ENCODE assay signal across 8 mouse cellular contexts in genomic region chr7:75847489-75847888, GRCm38 (mm10). TPM values are rescaled to one million over a fixed set of nuclear protein-coding genes. Genes with fewer than 3 reads are reported as not detected.
DNase-seq lines count a peak whose midpoint lies in the region; ATAC-seq and TF ChIP-seq lines count a peak whose summit lies in the region.

No protein-coding gene starts in this region.

- H3K9ac ChIP-seq in heart, adult 2 months (ENCODE audit: low read depth, low read length): no peak overlapping the region; the same call in 1 of the 2 replicates
- H3K9ac ChIP-seq in CH12.LX (ENCODE audit: insufficient read depth, low read depth): peak overlapping the region; percentile 85
- peak overlapping the region; percentile 77 for H3K9ac ChIP-seq in forebrain, postnatal 0 days
- peak overlapping the region; percentile 58 for H3K9ac ChIP-seq in liver, postnatal 0 days (replicated peaks)

- in situ Hi-C loops in CH12.LX (cut with MboI; ENCODE audit: low pct_ligation_motif_present, low pct_unique_long_range_greater_than_20kb, low sequenced_read_pairs): no loop called here

- TF ChIP-seq POLR2A in heart, adult 2 months (IDR thresholded peaks at IDR 0.05; ENCODE audit: insufficient read depth, low read depth, low read length): no peak
- no peak for TF ChIP-seq POLR2A in CH12.LX (IDR thresholded peaks at IDR 0.05; ENCODE audit: low read depth, low read length)

- no peak for TF ChIP-seq CTCF in heart, adult 2 months (IDR thresholded peaks at IDR 0.05)
- no peak for TF ChIP-seq CTCF in CH12.LX (conservative IDR thresholded peaks at IDR 0.05 in 1 of 2, IDR thresholded peaks at IDR 0.05 in 1 of 2; ENCODE audit: low read depth in 2 of 2, low read length in 2 of 2)
- TF ChIP-seq CTCF in forebrain, postnatal 0 days (IDR thresholded peaks at IDR 0.05; ENCODE audit: low read depth): no peak
- no peak for TF ChIP-seq CTCF in liver, postnatal 0 days (IDR thresholded peaks at IDR 0.05; ENCODE audit: low read depth)

- no peak for TF ChIP-seq RAD21 in CH12.LX (IDR thresholded peaks at IDR 0.05; ENCODE audit: low read depth, low read length)

- no peak for ATAC-seq in forebrain, postnatal 0 days
- no peak for ATAC-seq in liver, postnatal 0 days

- intact Hi-C loops in heart, adult 2 months (cut with DNase I): loop anchor here (2.0 to 10.0 kb wide), 2 partner anchors 17 to 273 kb away; no protein-coding TSS in a partner anchor
- intact Hi-C loops in heart, postnatal 25 days (cut with DNase I): no loop called here

- H3K4me2 ChIP-seq in CH12.LX (ENCODE audit: insufficient read depth, low read depth, poor library complexity, severe bottlenecking): peak overlapping the region; percentile 82
- peak overlapping the region; percentile 87 for H3K4me2 ChIP-seq in forebrain, postnatal 0 days (ENCODE audit: low read depth)
- peak overlapping the region; percentile 78 for H3K4me2 ChIP-seq in liver, postnatal 0 days (ENCODE audit: low read depth, low read length)

- peak overlapping the region; percentile 43 for H3K4me3 ChIP-seq in heart, adult 2 months
- H3K4me3 ChIP-seq in CH12.LX (replicated peaks in 1 of 3; ENCODE audit: low read depth in 2 of 3, low read length in 2 of 3, poor library complexity in 1 of 3): peak overlapping the region in 2 of 3 experiments; percentile 66 to 93
- H3K4me3 ChIP-seq in forebrain, postnatal 0 days (ENCODE audit: low read depth, low read length): peak overlapping the region; percentile 84
- peak overlapping the region; percentile 92 for H3K4me3 ChIP-seq in liver, postnatal 0 days (ENCODE audit: low read depth, low read length)

- H3K4me1 ChIP-seq in heart, adult 2 months (ENCODE audit: control insufficient read depth, insufficient read depth, low read length): peaks cover 4% of the 10 kb centered on the region
- H3K4me1 ChIP-seq in CH12.LX (ENCODE audit: control insufficient read depth in 1 of 2, insufficient read depth in 2 of 2): peaks cover 0 to 16% of the 10 kb centered on the region in 2 experiments; a peak in 2 of 4 replicates
- peaks cover 18% of the 10 kb centered on the region for H3K4me1 ChIP-seq in forebrain, postnatal 0 days (ENCODE audit: insufficient read depth)
- peaks cover 24% of the 10 kb centered on the region for H3K4me1 ChIP-seq in liver, postnatal 0 days (ENCODE audit: insufficient read depth)

- no peaks in the 10 kb centered on the region for H3K79me2 ChIP-seq in heart, adult 2 months (replicated peaks; ENCODE audit: control insufficient read depth, insufficient read depth, low read length)
- H3K79me2 ChIP-seq in CH12.LX (replicated peaks; ENCODE audit: control insufficient read depth, extremely low read depth, insufficient read depth, poor library complexity, severe bottlenecking): peaks cover 11% of the 10 kb centered on the region; the same call in 1 of the 2 replicates

- no peaks in the 10 kb centered on the region for H3K27me3 ChIP-seq in heart, adult 2 months (ENCODE audit: control insufficient read depth, insufficient read depth, low read length)
- no peaks in the 10 kb centered on the region for H3K27me3 ChIP-seq in CH12.LX (replicated peaks)
- H3K27me3 ChIP-seq in forebrain, postnatal 0 days (ENCODE audit: insufficient read depth, low read length): no peaks in the 10 kb centered on the region
- no peaks in the 10 kb centered on the region for H3K27me3 ChIP-seq in liver, postnatal 0 days (ENCODE audit: insufficient read depth, low read length)

- H3K36me3 ChIP-seq in heart, adult 2 months (ENCODE audit: control insufficient read depth, insufficient read depth, low read length): no peaks in the 10 kb centered on the region
- H3K36me3 ChIP-seq in CH12.LX (replicated peaks in 1 of 2; ENCODE audit: control insufficient read depth in 1 of 2, insufficient read depth in 1 of 2, low read length in 1 of 2): peaks cover 6 to 16% of the 10 kb centered on the region in 2 experiments
- H3K36me3 ChIP-seq in forebrain, postnatal 0 days (ENCODE audit: insufficient read depth): no peaks in the 10 kb centered on the region
- H3K36me3 ChIP-seq in liver, postnatal 0 days (replicated peaks; ENCODE audit: insufficient read depth, low read length): no peaks in the 10 kb centered on the region

- DNase-seq in heart, adult 2 months: no peak
- DNase-seq in heart, postnatal 25 days (ENCODE audit: low spot score): no peak
- DNase-seq in CH12.LX (ENCODE audit: extremely low read depth): no peak
- DNase-seq in forebrain, postnatal 0 days: no peak
- DNase-seq in liver, postnatal 0 days: no peak
- no peak for DNase-seq in layer of hippocampus, postnatal 25 days (ENCODE audit: extremely low spot score in 1 of 2, low spot score in 1 of 2)
- DNase-seq in right cerebral cortex, adult 2 months (ENCODE audit: low spot score in 2 of 2): no peak
- no peak for DNase-seq in retina, embryonic 14.5 days (ENCODE audit: low spot score)

- peak overlapping the region; percentile 66 for H3K27ac ChIP-seq in heart, adult 2 months
- no peak overlapping the region for H3K27ac ChIP-seq in CH12.LX (ENCODE audit: insufficient read depth, low read depth)
- 0 out of 2 replicates have a peak overlapping the region, but pooled peaks have one; percentile 4 for H3K27ac ChIP-seq in forebrain, postnatal 0 days (ENCODE audit: low read depth, low read length)
- peak overlapping the region; percentile 60; the same call in 1 of the 2 replicates for H3K27ac ChIP-seq in liver, postnatal 0 days (ENCODE audit: low read depth)

- dilution Hi-C loops in CH12.LX (cut with MboI; ENCODE audit: extremely low pct_ligation_motif_present, extremely low pct_unique_long_range_greater_than_20kb, low sequenced_read_pairs): no loop called here

- 8% methylated on average over 6 of the region's 6 CpGs for WGBS in heart, adult 2 months
- 13% methylated on average over 6 of the region's 6 CpGs for WGBS in forebrain, postnatal 0 days
- 12% methylated on average over 6 of the region's 6 CpGs for WGBS in liver, postnatal 0 days (ENCODE audit: insufficient replicate concordance)

- TF ChIP-seq EP300 in heart, adult 2 months (IDR thresholded peaks at IDR 0.05; ENCODE audit: insufficient read depth, low read depth, low read length): no peak
- no peak for TF ChIP-seq EP300 in CH12.LX (IDR thresholded peaks at IDR 0.05; ENCODE audit: low read length)
- TF ChIP-seq EP300 in liver, postnatal 0 days (IDR thresholded peaks at IDR 0.05; ENCODE audit: low read depth): no peak

- no peaks in the 10 kb centered on the region for H3K9me3 ChIP-seq in CH12.LX (replicated peaks; ENCODE audit: low read length)
- no peaks in the 10 kb centered on the region for H3K9me3 ChIP-seq in forebrain, postnatal 0 days (ENCODE audit: low read length)
- no peaks in the 10 kb centered on the region for H3K9me3 ChIP-seq in liver, postnatal 0 days (ENCODE audit: low read length)

TF ChIP-seq in CH12.LX, 34 proteins besides CTCF, POLR2A, EP300 and RAD21:
- TF ChIP-seq GABPA (IDR thresholded peaks at IDR 0.05; ENCODE audit: insufficient replicate concordance, low read depth, low read length): no peak
TF ChIP-seq in CH12.LX: peak in this region for 0.

RNA-seq across cellular contexts. Expression of gene Klhl25, which starts 0.6 kb away (rescaled TPM):
- 1 to 10 TPM; 4.8 to 6.4 TPM for total RNA-seq in heart, adult 2 months (2021)
- 5.9 and 7.1 TPM in 2 replicates for polyA plus RNA-seq in heart, adult 2 months (2012; rRNA removed)
- 1 to 10 TPM; 4.1 to 4.8 TPM for total RNA-seq in heart, postnatal 25 days (2021)
- total RNA-seq in CH12.LX (2012; rRNA removed): 13.9 and 14.2 TPM in 2 replicates
- total RNA-seq in CH12.LX (2014; rRNA removed): 10.4 and 12.9 TPM in 2 replicates
- polyA plus RNA-seq in CH12.LX (2012; ENCODE audit: insufficient read length, low read depth): 11.0 and 11.2 TPM in 2 replicates
- 37.0 and 41.2 TPM in 2 replicates for total RNA-seq in forebrain, postnatal 0 days (2014; rRNA removed)
- polyA plus RNA-seq in forebrain, postnatal 0 days (2015; fragmentation: Nextera tagmentation; extraction: Ambion mirVana): 16.6 and 18.5 TPM in 2 replicates
- polyA plus RNA-seq in liver, postnatal 0 days (2015; fragmentation: Nextera tagmentation; extraction: Ambion mirVana): 13.0 and 13.5 TPM in 2 replicates
- 10 to 100 TPM in 1 of 2 experiments, 1 to 10 TPM in 1; 8.5 to 11.2 TPM for total RNA-seq in layer of hippocampus, postnatal 25 days (2021)
